Mouse (Mus musculus): ENCODE measurements at regions not wholly inside any gene's neighbourhood (a gene's known extent, or its start where the extent isn't known, plus 50 kb on each side); places are given as distances from the start of the nearest gene placed in this dataset.

GRCm38 (mm10) chr8:26854557-26855238, 122.4 kb upstream of the Zfp703 start:
- TF ChIP-seq POLR2A (IDR thresholded peaks at IDR 0.05; ENCODE audit: borderline replicate concordance, insufficient read depth, low read length) (no peak), CTCF (IDR thresholded peaks at IDR 0.05; ENCODE audit: borderline replicate concordance, insufficient read depth, low read depth, low read length) (no peak)

All from cerebellum, adult 2 months (tissue).